Mouse (Mus musculus): ENCODE results near the gene Trim59. TPM values are rescaled to one million over a fixed set of nuclear protein-coding genes. Genes with fewer than 3 reads are reported as not detected.
A peak's percentile ranks its signal among the peaks of the same experiment; 100 is the strongest.

Gene Trim59
- polyA plus RNA-seq, 1 experiment from 2014 or later = 28.0 TPM

- Histone ChIP-seq H3K9ac (replicated peaks; ENCODE audit: low read depth, low read length) (no peak overlapping the region), H3K27me3 (ENCODE audit: control insufficient read depth, insufficient read depth, low read length) (no peaks in the 10 kb centered on the region), H3K36me3 (ENCODE audit: control insufficient read depth, insufficient read depth, low read length) (no peaks in the 10 kb centered on the region), H3K4me2 (ENCODE audit: low read depth, low read length) (no peak overlapping the region), H3K4me3 (ENCODE audit: low read depth, low read length) (no peak overlapping the region), H3K9me3 (ENCODE audit: control insufficient read depth, low read length) (no peaks in the 10 kb centered on the region), H3K4me1 (ENCODE audit: control insufficient read depth, insufficient read depth, low read length) (0 out of 2 replicates have a peak, but pooled peaks cover 3% of the 10 kb centered on the region), H3K27ac (ENCODE audit: low read depth, low read length) (no peak overlapping the region)
- WGBS = 79% methylated on average over 4 of the region's 4 CpGs
- no peak for ATAC-seq (ENCODE audit: low read depth)
Observed at GRCm38 (mm10) chr3:69046509-69046908, 2.0 kb upstream of the Trim59 start.

DNA sequence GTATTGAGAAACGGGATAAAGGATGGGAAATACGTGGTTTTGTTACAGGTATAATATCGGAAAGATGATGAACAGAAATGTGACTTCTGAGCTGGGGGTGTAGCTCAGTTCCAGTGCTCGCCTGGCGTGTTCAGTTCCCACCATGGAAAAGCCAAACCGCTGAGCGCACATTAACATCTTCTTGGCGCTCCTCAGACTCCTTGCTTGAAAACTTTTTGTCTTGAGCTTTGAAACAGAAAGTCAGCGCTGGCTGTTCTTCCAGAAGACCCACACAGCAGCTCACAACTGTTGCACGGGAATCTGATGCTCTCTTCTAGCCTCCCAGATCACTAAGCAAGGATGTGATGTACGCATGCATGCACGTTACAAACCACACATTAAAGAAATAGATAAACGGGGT lies 1.2 kb upstream of the Trim59 start:
- no peak overlapping the region for H3K9ac ChIP-seq (replicated peaks; ENCODE audit: low read depth, low read length)
- H3K36me3 ChIP-seq (ENCODE audit: control insufficient read depth, insufficient read depth, low read length) = no peaks in the 10 kb centered on the region
- H3K27ac ChIP-seq (ENCODE audit: low read depth, low read length) = no peak overlapping the region
- H3K4me1 ChIP-seq (ENCODE audit: control insufficient read depth, insufficient read depth, low read length) = 0 out of 2 replicates have a peak, but pooled peaks cover 3% of the 10 kb centered on the region
- H3K27me3 ChIP-seq (ENCODE audit: control insufficient read depth, insufficient read depth, low read length) = no peaks in the 10 kb centered on the region
- no peaks in the 10 kb centered on the region for H3K9me3 ChIP-seq (ENCODE audit: control insufficient read depth, low read length)
- 24% methylated on average over 13 of the region's 13 CpGs for WGBS
- peak overlapping the region; percentile 93 for H3K4me2 ChIP-seq (ENCODE audit: low read depth, low read length)
- no peak for ATAC-seq (ENCODE audit: low read depth)
- H3K4me3 ChIP-seq (ENCODE audit: low read depth, low read length) = peak overlapping the region; percentile 79; the same call in 1 of the 2 replicates

DNA sequence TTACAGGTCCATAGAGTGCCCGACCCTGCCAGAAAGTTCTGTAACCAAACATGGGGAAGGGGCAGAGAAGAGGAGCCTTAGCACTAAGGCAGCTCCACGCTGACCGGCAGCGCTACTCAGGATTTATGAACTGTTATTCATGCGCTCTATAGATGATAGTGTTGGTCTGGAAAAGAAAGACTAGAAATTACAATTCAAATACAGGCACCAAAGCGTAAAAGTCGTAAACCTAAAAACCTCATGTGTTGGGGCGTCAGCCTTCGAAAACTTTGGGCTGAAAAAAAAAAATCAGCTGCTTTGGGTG lies 797 bp upstream of the Trim59 start:
- Histone ChIP-seq H3K36me3 (ENCODE audit: control insufficient read depth, insufficient read depth, low read length) (no peaks in the 10 kb centered on the region), H3K4me2 (ENCODE audit: low read depth, low read length) (peak overlapping the region; percentile 93), H3K9ac (replicated peaks; ENCODE audit: low read depth, low read length) (peak overlapping the region; percentile 88), H3K9me3 (ENCODE audit: control insufficient read depth, low read length) (no peaks in the 10 kb centered on the region), H3K27me3 (ENCODE audit: control insufficient read depth, insufficient read depth, low read length) (no peaks in the 10 kb centered on the region), H3K4me3 (ENCODE audit: low read depth, low read length) (peak overlapping the region; percentile 79), H3K27ac (ENCODE audit: low read depth, low read length) (peak overlapping the region; percentile 84), H3K4me1 (ENCODE audit: control insufficient read depth, insufficient read depth, low read length) (0 out of 2 replicates have a peak, but pooled peaks cover 3% of the 10 kb centered on the region)
- ATAC-seq (ENCODE audit: low read depth) = peak; percentile 13
- 4% methylated on average over 9 of the region's 9 CpGs for WGBS

DNA sequence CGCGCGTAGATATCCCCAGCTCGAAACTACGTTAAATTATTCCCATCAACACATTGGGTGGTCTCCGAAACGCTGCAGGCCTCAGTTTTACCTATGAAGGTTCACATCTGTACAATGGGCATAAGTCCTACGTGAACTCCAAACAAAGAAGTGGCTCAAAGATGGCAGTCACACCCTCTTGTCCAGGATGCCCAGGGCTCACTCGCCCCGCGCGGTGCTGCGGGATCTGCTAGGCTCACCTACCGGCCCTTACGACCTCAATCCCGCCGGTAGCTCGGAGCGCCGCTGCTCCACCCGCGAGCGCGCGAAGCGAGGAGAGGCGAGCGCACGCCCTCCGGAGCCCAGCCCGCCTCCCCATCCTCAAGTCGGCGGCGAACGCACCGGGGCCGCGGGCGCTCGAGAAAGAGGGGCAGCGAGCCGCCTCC lies 376 bp downstream of the Trim59 start:
- Histone ChIP-seq H3K27me3 (ENCODE audit: control insufficient read depth, insufficient read depth, low read length) (no peaks in the 10 kb centered on the region), H3K27ac (ENCODE audit: low read depth, low read length) (peak overlapping the region; percentile 84), H3K4me1 (ENCODE audit: control insufficient read depth, insufficient read depth, low read length) (0 out of 2 replicates have a peak, but pooled peaks cover 3% of the 10 kb centered on the region), H3K4me2 (ENCODE audit: low read depth, low read length) (peak overlapping the region; percentile 93), H3K9ac (replicated peaks; ENCODE audit: low read depth, low read length) (peak overlapping the region; percentile 88), H3K36me3 (ENCODE audit: control insufficient read depth, insufficient read depth, low read length) (no peaks in the 10 kb centered on the region), H3K9me3 (ENCODE audit: control insufficient read depth, low read length) (no peaks in the 10 kb centered on the region), H3K4me3 (ENCODE audit: low read depth, low read length) (peak overlapping the region; percentile 79)
- WGBS = under 1% methylated on average over 34 of the region's 42 CpGs
- ATAC-seq (ENCODE audit: low read depth) = peak; percentile 74

DNA sequence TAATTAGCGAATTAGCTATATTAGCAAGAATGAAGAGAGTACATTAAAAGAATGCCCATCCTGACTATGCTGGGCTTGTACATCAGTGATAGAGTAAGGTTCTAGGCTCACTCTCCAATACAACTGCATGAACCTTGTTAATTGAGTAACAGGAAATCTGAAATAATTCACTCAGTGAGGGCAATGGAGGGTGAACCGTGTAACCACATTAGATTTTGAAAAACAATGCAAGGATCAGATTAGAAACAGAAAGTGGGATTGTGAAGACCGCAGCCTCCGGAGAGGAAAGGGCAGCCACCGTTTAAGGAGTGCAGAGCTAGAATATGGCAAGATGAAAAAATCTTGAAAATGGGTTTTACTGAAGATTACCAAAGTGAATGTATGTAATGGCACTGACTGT lies 3.3 kb downstream of the Trim59 start:
- Histone ChIP-seq H3K9ac (replicated peaks; ENCODE audit: low read depth, low read length) (no peak overlapping the region), H3K9me3 (ENCODE audit: control insufficient read depth, low read length) (no peaks in the 10 kb centered on the region), H3K4me2 (ENCODE audit: low read depth, low read length) (no peak overlapping the region), H3K36me3 (ENCODE audit: control insufficient read depth, insufficient read depth, low read length) (no peaks in the 10 kb centered on the region), H3K27me3 (ENCODE audit: control insufficient read depth, insufficient read depth, low read length) (no peaks in the 10 kb centered on the region), H3K27ac (ENCODE audit: low read depth, low read length) (no peak overlapping the region), H3K4me3 (ENCODE audit: low read depth, low read length) (no peak overlapping the region), H3K4me1 (ENCODE audit: control insufficient read depth, insufficient read depth, low read length) (0 out of 2 replicates have a peak, but pooled peaks cover 3% of the 10 kb centered on the region)
- ATAC-seq (ENCODE audit: low read depth) = no peak
- 76% methylated on average over 5 of the region's 5 CpGs for WGBS

DNA sequence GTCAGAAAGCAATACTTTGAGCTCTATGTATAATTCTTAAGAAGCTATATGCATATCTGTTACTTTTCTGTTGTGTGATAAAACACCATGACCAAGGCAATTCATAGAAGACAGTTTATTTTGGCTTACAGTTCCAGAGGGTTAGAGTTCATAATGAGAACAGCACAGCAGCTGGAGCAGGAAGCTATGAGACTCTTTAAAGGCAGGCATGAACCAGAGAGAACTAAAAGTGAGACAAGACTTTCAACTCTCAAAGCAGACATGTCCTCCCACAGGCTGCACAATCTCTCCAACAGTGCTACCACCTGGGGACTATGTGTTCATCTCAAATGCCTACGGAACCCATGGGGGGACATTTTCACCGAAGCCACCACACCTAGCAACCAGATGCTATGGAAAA lies 4.5 kb downstream of the Trim59 start:
- 78% methylated on average over 2 of the region's 2 CpGs for WGBS

GRCm38 (mm10) chr3:69026133-69026783 lies 18.3 kb downstream of the Trim59 start:
- H3K4me1 ChIP-seq (ENCODE audit: control insufficient read depth, insufficient read depth, low read length) = no peaks in the 10 kb centered on the region
- no peak overlapping the region for H3K4me3 ChIP-seq (ENCODE audit: low read depth, low read length)
- WGBS = 93% methylated on average over 1 of the region's 1 CpGs
- H3K36me3 ChIP-seq (ENCODE audit: control insufficient read depth, insufficient read depth, low read length) = peaks cover 3% of the 10 kb centered on the region; the same call in 1 of the 2 replicates
- no peak overlapping the region for H3K4me2 ChIP-seq (ENCODE audit: low read depth, low read length)
- H3K9ac ChIP-seq (replicated peaks; ENCODE audit: low read depth, low read length) = no peak overlapping the region
- no peaks in the 10 kb centered on the region for H3K27me3 ChIP-seq (ENCODE audit: control insufficient read depth, insufficient read depth, low read length)
- H3K9me3 ChIP-seq (ENCODE audit: control insufficient read depth, low read length) = no peaks in the 10 kb centered on the region
- no peak for ATAC-seq (ENCODE audit: low read depth)
- H3K27ac ChIP-seq (ENCODE audit: low read depth, low read length) = no peak overlapping the region

More for the DNA sequence above, 4.5 kb downstream of the Trim59 start:
- H3K9ac ChIP-seq (replicated peaks; ENCODE audit: low read depth, low read length) = no peak overlapping the region
- no peak overlapping the region for H3K4me2 ChIP-seq (ENCODE audit: low read depth, low read length)
- H3K36me3 ChIP-seq (ENCODE audit: control insufficient read depth, insufficient read depth, low read length) = no peaks in the 10 kb centered on the region; the same call in 1 of the 2 replicates
- no peak for ATAC-seq (ENCODE audit: low read depth)
- H3K4me3 ChIP-seq (ENCODE audit: low read depth, low read length) = no peak overlapping the region
- H3K4me1 ChIP-seq (ENCODE audit: control insufficient read depth, insufficient read depth, low read length) = 0 out of 2 replicates have a peak, but pooled peaks cover 3% of the 10 kb centered on the region
- no peak overlapping the region for H3K27ac ChIP-seq (ENCODE audit: low read depth, low read length)
- H3K9me3 ChIP-seq (ENCODE audit: control insufficient read depth, low read length) = no peaks in the 10 kb centered on the region
- H3K27me3 ChIP-seq (ENCODE audit: control insufficient read depth, insufficient read depth, low read length) = no peaks in the 10 kb centered on the region

DNA sequence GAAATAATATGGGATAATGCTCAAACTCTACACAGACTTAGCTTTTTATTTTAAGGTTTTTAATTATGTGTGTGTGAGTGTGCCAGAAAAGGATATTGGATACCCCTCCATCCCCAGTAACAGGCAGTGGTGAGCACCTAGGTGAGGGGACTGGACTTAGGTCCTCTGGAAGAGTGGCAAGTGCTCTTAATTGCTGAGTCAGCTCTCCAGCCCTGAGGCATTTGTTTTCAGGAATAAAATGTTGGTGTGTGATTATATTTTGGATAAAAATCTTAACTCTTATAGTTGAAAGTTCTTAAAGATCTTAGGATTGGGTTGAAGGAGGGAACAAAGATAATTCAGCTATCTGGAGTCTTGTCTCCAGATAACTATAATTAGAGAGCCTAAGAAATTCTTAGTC lies 23.8 kb downstream of the Trim59 start:
- no peak overlapping the region for H3K4me2 ChIP-seq (ENCODE audit: low read depth, low read length)

DNA sequence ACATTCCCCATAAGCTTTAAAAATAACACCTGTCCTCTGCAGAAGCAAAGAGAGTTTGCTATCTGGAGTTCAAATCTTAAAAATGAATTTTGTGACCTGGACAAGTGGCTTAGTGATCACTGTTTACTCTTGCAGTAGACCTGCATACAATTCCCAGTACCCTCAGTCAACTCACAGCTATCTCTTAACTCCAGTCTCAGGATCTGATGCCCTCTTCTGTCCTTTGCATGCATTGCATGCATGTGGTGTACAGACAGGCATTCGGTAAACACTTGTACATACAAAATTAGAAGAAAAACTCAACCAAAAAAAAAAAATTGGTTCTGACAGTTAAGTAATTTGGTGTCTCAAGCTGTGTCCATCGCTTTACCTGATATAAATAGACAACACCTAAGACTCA lies 24.3 kb downstream of the Trim59 start:
- Histone ChIP-seq H3K4me1 (ENCODE audit: control insufficient read depth, insufficient read depth, low read length) (no peaks in the 10 kb centered on the region), H3K9me3 (ENCODE audit: control insufficient read depth, low read length) (no peaks in the 10 kb centered on the region), H3K4me2 (ENCODE audit: low read depth, low read length) (no peak overlapping the region), H3K4me3 (ENCODE audit: low read depth, low read length) (no peak overlapping the region), H3K36me3 (ENCODE audit: control insufficient read depth, insufficient read depth, low read length) (no peaks in the 10 kb centered on the region), H3K27me3 (ENCODE audit: control insufficient read depth, insufficient read depth, low read length) (no peaks in the 10 kb centered on the region), H3K9ac (replicated peaks; ENCODE audit: low read depth, low read length) (no peak overlapping the region), H3K27ac (ENCODE audit: low read depth, low read length) (no peak overlapping the region)
- no peak for ATAC-seq (ENCODE audit: low read depth)
- 96% methylated on average over 2 of the region's 2 CpGs for WGBS

More for the DNA sequence above, 23.8 kb downstream of the Trim59 start:
- H3K9me3 ChIP-seq (ENCODE audit: control insufficient read depth, low read length) = no peaks in the 10 kb centered on the region
- no peaks in the 10 kb centered on the region for H3K27me3 ChIP-seq (ENCODE audit: control insufficient read depth, insufficient read depth, low read length)
- no peak overlapping the region for H3K9ac ChIP-seq (replicated peaks; ENCODE audit: low read depth, low read length)
- no peak overlapping the region for H3K27ac ChIP-seq (ENCODE audit: low read depth, low read length)
- H3K4me3 ChIP-seq (ENCODE audit: low read depth, low read length) = no peak overlapping the region
- no peak for ATAC-seq (ENCODE audit: low read depth)
- no peaks in the 10 kb centered on the region for H3K36me3 ChIP-seq (ENCODE audit: control insufficient read depth, insufficient read depth, low read length)
- H3K4me1 ChIP-seq (ENCODE audit: control insufficient read depth, insufficient read depth, low read length) = no peaks in the 10 kb centered on the region

Data from neural tube, embryonic 14.5 days (tissue).